Mouse (Mus musculus) midbrain, postnatal 0 days (tissue): ENCODE measurements around the gene 1600002K03Rik. TPM values are rescaled to one million over a fixed set of nuclear protein-coding genes. Genes with fewer than 3 reads are reported as not detected.
A peak's percentile ranks its signal among the peaks of the same experiment; 100 is the strongest.

Experiments used
- ATAC-seq: fragments of 200-750 bp; cut with Nextera tagmentation; 2 replicates; pipeline ENCODE4 v1.8.0; 2017; ENCODE audit warnings: moderate number of reproducible peaks, mild to moderate bottlenecking, moderate TSS enrichment, moderate library complexity; ENCODE audit not compliant: low FRiP score
- DNase-seq: peaks from one replicate; pipeline ENCODE4 v3.0.0-alpha.2; 2015; ENCODE audit warnings: low spot score
- H3K27ac ChIP-seq: fragments of 300-500 bp; sonication (generic); 2 replicates; pipeline ENCODE4 v1.5.1; 2014; ENCODE audit warnings: low read depth, mild to moderate bottlenecking, low read length, mixed read lengths
- H3K27me3 ChIP-seq: fragments of 300-500 bp; sonication (generic); 2 replicates; pipeline ENCODE4 v1.6.1; 2014; ENCODE audit warnings: low read length, control low read depth, mixed read lengths; ENCODE audit not compliant: insufficient read depth
- H3K36me3 ChIP-seq: fragments of 300-500 bp; sonication (generic); 2 replicates; pipeline ENCODE4 v1.6.1; 2014; ENCODE audit warnings: low read length, control low read depth, mixed read lengths; ENCODE audit not compliant: insufficient read depth
- H3K4me1 ChIP-seq: fragments of 300-500 bp; sonication (generic); 2 replicates; pipeline ENCODE4 v1.6.1; 2014; ENCODE audit warnings: mild to moderate bottlenecking, control low read depth, antibody characterized with exemption, low read length, mixed read lengths; ENCODE audit not compliant: insufficient read depth
- H3K4me2 ChIP-seq: fragments of 300-500 bp; sonication (generic); 2 replicates; pipeline ENCODE4 v1.6.1; 2014; ENCODE audit warnings: low read depth, mild to moderate bottlenecking, low read length, mixed read lengths; ENCODE audit not compliant: poor library complexity, severe bottlenecking
- H3K4me3 ChIP-seq: fragments of 300-500 bp; sonication (generic); 2 replicates; pipeline ENCODE4 v1.5.1; 2014; ENCODE audit warnings: low read depth, mild to moderate bottlenecking, low read length, moderate library complexity
- H3K9ac ChIP-seq: fragments of 300-500 bp; sonication (generic); replicated peaks from 2 replicates; pipeline ENCODE4 v1.6.1; 2014; ENCODE audit warnings: mild to moderate bottlenecking, low read length, moderate library complexity, mixed read lengths; ENCODE audit not compliant: poor library complexity, severe bottlenecking
- H3K9me3 ChIP-seq: fragments of 300-500 bp; sonication (generic); 2 replicates; pipeline ENCODE4 v1.6.1; 2016; ENCODE audit warnings: low read length, control low read depth
- CTCF ChIP-seq: IDR thresholded peaks from 2 replicates; pipeline ENCODE4 v1.5.1; 2016; ENCODE audit warnings: antibody characterized with exemption, mild to moderate bottlenecking
- WGBS: fragments of 180-500 bp; shearing (Covaris S2); extraction: QIAGEN DNeasy Blood & Tissue Kit; methylation state at CpG from one replicate; pipeline ENCODE4 v1.1.7; 2014; 5-methylcytosine and 5-hydroxymethylcytosine counted together
- polyA plus RNA-seq: library from polyadenylated mRNA; unstranded; fragments of >200 nt; fragmentation: Nextera tagmentation; extraction: Ambion mirVana; gene quantifications from 2 replicates; pipeline ENCODE4 v1.2.1, GENCODE M21; 2015
- total RNA-seq: library from RNA; depleted of rRNA; stranded (reverse); fragments of >200 nt; gene quantifications from 2 replicates; pipeline ENCODE4 v1.2.3, GENCODE M21; 2014

1600002K03Rik gene
- total and polyA plus RNA-seq, 2 experiments from 2014 or later = 2.8 to 4.1 TPM

DNA sequence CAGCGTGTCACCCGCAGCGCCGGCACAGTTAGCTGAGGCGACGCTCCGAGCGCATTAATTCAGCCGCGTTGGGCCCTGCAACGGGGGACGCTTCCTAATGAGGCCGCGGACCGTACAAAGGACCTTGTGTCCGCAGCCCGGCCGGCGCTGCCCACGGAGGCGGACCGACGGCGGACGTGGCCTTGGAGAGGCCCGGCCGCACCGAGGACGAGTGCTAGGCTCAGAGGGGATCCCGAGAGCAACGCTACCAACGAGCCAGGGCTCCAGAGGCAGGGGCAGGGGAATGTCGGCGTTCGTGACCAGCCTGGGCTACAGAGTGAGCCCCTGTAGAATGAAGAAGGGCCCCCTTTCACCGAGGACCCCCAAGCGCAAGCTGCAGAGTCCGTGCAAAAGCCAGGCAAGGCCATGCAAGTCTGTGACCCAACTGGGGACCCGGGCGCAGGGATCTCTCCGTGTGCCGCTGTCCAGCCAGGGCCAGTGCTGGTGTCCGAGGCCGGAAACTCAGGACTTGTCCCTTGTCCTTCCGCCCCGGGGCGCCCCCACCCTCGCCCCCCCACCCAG, 17.8 kb downstream of the 1600002K03Rik start:
- Histone ChIP-seq H3K4me1 (no peaks in the 10 kb centered on the region), H3K36me3 (peaks cover 19% of the 10 kb centered on the region), H3K9ac (peak overlapping the region; percentile 62), H3K4me2 (peak overlapping the region; percentile 58), H3K27ac (peak overlapping the region; percentile 84), H3K9me3 (no peaks in the 10 kb centered on the region), H3K4me3 (peak overlapping the region; percentile 30), H3K27me3 (no peaks in the 10 kb centered on the region)
- no peak for TF ChIP-seq CTCF
- WGBS = 4% methylated on average over 47 of the region's 48 CpGs
- ATAC-seq (peak; percentile 59), DNase-seq (peak; percentile 65)

DNA sequence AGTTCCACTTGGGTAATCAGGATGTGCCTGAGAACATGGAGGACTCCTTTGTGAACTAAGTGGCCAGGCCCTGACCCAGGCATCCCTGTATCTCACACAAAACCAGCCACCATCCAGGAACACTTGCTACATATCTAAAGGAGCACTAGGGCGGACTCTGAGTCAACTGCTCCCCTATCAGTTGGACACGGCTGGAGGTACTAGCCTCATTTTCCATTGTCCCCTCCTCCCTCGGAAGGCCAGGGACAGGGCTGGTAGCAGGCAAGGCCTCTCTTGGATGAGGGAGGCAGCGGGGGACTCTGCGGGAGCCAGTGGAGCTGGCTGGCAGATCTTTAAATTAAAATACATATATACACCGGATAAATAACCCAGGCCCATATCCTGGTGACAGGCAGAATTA, 21.2 kb downstream of the 1600002K03Rik start:
- Histone ChIP-seq H3K9ac (no peak overlapping the region), H3K4me2 (no peak overlapping the region), H3K27ac (no peak overlapping the region), H3K9me3 (no peaks in the 10 kb centered on the region), H3K36me3 (peaks cover 3% of the 10 kb centered on the region; the same call in 1 of the 2 replicates), H3K4me1 (no peaks in the 10 kb centered on the region), H3K4me3 (no peak overlapping the region), H3K27me3 (no peaks in the 10 kb centered on the region)
- no peak for ATAC-seq
- TF ChIP-seq CTCF = no peak
- no peak for DNase-seq
- WGBS = 51% methylated on average over 6 of the region's 6 CpGs

DNA sequence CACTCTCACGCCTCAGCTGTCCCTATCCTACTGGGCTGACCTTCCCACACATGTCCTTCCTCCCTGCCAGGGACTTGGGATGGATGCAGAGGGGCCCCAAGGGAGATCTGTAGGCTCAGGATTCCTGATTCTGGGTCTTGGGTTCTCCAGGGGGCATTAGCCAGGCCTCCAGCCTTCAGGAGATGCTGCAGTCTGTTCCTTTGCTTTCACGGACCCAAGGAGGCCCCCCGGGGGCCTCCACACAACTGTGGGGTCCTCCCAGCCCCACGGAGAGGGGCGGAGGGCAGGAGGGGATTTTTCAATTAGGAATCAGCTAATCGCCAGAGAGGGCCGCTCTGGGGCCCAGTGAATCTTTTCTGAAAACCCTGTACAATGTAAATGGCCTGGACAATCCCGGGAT, 21.7 kb downstream of the 1600002K03Rik start:
- H3K36me3 ChIP-seq = no peaks in the 10 kb centered on the region
- no peak for ATAC-seq
- no peak overlapping the region for H3K4me3 ChIP-seq
- no peaks in the 10 kb centered on the region for H3K9me3 ChIP-seq
- no peak for DNase-seq
- H3K27ac ChIP-seq = no peak overlapping the region
- H3K9ac ChIP-seq = no peak overlapping the region
- no peaks in the 10 kb centered on the region for H3K27me3 ChIP-seq
- WGBS = 20% methylated on average over 8 of the region's 8 CpGs
- H3K4me2 ChIP-seq = no peak overlapping the region
- H3K4me1 ChIP-seq = no peaks in the 10 kb centered on the region
- TF ChIP-seq CTCF = no peak

DNA sequence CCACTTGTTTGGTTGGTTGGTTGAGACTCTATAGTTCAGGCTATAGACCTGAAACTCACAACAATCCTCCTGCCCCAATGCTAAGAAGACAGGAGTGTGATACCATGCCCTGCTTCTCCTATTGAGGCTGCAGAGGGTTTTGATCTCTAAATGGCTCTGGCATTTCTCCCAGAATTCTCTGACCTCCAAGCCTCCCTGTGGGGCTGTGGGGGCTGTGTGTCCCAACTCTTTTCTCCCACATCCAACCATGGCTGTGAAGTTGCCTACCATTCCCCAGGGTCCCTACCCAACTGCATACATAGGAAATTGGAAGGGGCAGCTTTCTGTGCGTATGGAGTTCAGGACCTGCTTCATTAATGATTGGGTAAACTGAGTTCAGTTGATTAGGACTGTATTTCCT, 23.4 kb downstream of the 1600002K03Rik start:
- ATAC-seq (no peak), DNase-seq (no peak)
- Histone ChIP-seq H3K4me2 (no peak overlapping the region), H3K27ac (no peak overlapping the region), H3K9me3 (no peaks in the 10 kb centered on the region), H3K27me3 (no peaks in the 10 kb centered on the region), H3K4me1 (no peaks in the 10 kb centered on the region), H3K9ac (no peak overlapping the region), H3K4me3 (no peak overlapping the region), H3K36me3 (no peaks in the 10 kb centered on the region)
- WGBS = 54% methylated on average over 1 of the region's 1 CpGs
- TF ChIP-seq CTCF = no peak

DNA sequence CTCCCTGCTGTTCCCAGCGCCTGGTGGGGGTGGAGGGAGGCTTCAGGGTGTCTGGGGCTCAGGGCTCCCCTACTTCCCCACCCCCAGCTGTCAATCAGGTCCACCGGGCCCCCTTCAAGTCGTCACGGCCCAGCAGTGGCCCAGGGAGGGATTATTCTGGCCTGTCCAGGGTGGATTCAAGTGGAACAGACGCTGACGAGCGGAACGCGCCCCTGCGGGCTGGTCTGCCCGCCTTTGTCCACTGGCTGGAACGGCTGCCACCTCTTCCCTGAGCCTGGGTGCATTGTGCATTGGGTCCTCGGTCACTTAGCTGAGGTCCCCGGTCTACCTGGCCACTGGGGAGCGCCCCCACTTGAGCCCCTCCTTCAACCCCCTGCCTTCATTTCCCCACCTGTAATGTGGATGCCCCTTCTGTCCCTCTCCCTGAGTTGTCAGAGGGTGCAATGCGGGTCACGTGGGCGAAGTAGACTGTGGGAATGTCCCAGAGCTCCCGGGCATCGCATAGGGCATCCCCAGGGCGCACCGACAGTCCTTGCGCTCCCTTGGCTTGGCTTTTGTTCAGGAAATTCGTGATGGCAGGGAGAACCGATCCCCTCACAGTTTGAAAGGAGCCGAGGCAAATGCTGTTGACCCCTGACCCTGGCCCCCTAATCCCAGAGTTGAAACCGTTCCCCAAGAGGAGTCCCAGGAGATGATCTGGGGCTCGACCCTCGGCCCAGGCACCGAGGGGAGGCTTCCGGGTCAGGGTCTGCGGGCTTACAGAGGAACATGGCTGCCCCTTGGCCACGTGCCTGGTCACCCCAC, 24.2 kb downstream of the 1600002K03Rik start:
- no peaks in the 10 kb centered on the region for H3K4me1 ChIP-seq
- H3K27me3 ChIP-seq = no peaks in the 10 kb centered on the region
- no peak for TF ChIP-seq CTCF
- no peak overlapping the region for H3K9ac ChIP-seq
- no peaks in the 10 kb centered on the region for H3K36me3 ChIP-seq
- no peak overlapping the region for H3K4me2 ChIP-seq
- no peak overlapping the region for H3K27ac ChIP-seq
- no peaks in the 10 kb centered on the region for H3K9me3 ChIP-seq
- 22% methylated on average over 33 of the region's 33 CpGs for WGBS
- DNase-seq = no peak
- H3K4me3 ChIP-seq = no peak overlapping the region
- no peak for ATAC-seq

DNA sequence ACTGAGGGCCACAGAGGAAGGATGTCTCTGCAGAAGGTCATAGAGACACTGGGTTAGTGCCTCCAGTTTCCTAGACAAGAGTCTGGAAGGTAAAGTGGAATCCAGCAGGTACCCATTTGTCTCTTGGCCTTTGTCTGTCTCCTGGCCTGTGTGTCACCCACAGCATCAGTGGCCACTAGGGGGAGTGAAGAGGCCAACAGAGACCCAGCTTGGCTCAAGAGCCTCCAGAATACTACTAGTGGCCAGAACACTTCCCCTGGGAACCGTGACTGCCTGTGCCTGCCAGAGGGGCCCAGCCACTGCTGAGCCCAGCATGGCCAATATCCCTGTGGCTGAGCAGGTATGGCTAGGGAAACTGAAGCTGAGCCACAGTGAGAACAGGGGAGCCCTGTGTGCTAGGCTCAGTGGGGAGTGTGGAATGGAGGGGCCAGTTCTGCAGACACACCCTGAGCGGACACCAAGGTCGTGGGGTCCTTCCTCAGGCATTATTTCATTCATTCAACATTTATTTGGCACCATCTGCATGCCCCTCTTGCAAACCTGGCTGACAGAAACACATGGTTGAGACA, 26.8 kb downstream of the 1600002K03Rik start:
- no peak overlapping the region for H3K27ac ChIP-seq
- peak; percentile 87 for TF ChIP-seq CTCF
- DNase-seq = peak; percentile 90
- no peak overlapping the region for H3K4me2 ChIP-seq
- WGBS = 45% methylated on average over 3 of the region's 3 CpGs
- no peaks in the 10 kb centered on the region for H3K27me3 ChIP-seq
- H3K9ac ChIP-seq = no peak overlapping the region
- no peaks in the 10 kb centered on the region for H3K9me3 ChIP-seq
- no peak overlapping the region for H3K4me3 ChIP-seq
- ATAC-seq = 0 out of 2 replicates have a peak, but pooled peaks have one; percentile 70
- H3K36me3 ChIP-seq = no peaks in the 10 kb centered on the region
- no peaks in the 10 kb centered on the region for H3K4me1 ChIP-seq
